10 mouse cellular contexts compared by ENCODE assay signal in genomic region chr3:88512141-88512895, GRCm38 (mm10). TPM values are rescaled to one million over a fixed set of nuclear protein-coding genes. Genes with fewer than 3 reads are reported as not detected.
DNase-seq lines count a peak whose midpoint lies in the region; ATAC-seq lines count a peak whose summit lies in the region.
"Had no signal": no experiment of that assay in that cellular context is flagged by ENCODE, and none has a peak within 500 bp of the region (broad histone marks: within the 10 kb centered on the region; RNA-seq: fewer than 3 reads in every experiment).

No protein-coding gene starts in this region.

- H3K27me3 ChIP-seq in kidney, embryonic 15.5 days, result no peaks in the 10 kb centered on the region
- no peaks in the 10 kb centered on the region for H3K27me3 ChIP-seq in kidney, embryonic 14.5 days (ENCODE audit: control insufficient read depth, insufficient read depth, low read length)

- H3K4me1 ChIP-seq in kidney, embryonic 15.5 days, result peaks cover 55% of the 10 kb centered on the region
- peaks cover 10% of the 10 kb centered on the region; the same call in 1 of the 2 replicates for H3K4me1 ChIP-seq in kidney, embryonic 14.5 days (ENCODE audit: control insufficient read depth, insufficient read depth, low read length)

- no peaks in the 10 kb centered on the region for H3K9me3 ChIP-seq in kidney, embryonic 15.5 days (replicated peaks)
- H3K9me3 ChIP-seq in kidney, embryonic 14.5 days (ENCODE audit: control insufficient read depth, low read length), result no peaks in the 10 kb centered on the region

- 0 out of 2 replicates have a peak overlapping the region, but pooled peaks have one; percentile 23 for H3K9ac ChIP-seq in kidney, embryonic 15.5 days
- H3K9ac ChIP-seq in kidney, embryonic 14.5 days (ENCODE audit: low read depth, low read length), result no peak overlapping the region

- no peak overlapping the region for H3K4me2 ChIP-seq in kidney, embryonic 15.5 days
- H3K4me2 ChIP-seq in kidney, embryonic 14.5 days (replicated peaks; ENCODE audit: low read depth, low read length), result no peak overlapping the region

- no peak for ATAC-seq in kidney, embryonic 15.5 days (replicated peaks; ENCODE audit: low FRiP score)
- no peak for ATAC-seq in kidney, embryonic 14.5 days (ENCODE audit: low FRiP score, low TSS enrichment)
- ATAC-seq in inflammation-experienced regulatory T-cells, adult 6 months, result no peak

- peak; percentile 84 for DNase-seq in NIH3T3 (ENCODE audit: low read depth)
- DNase-seq in heart, postnatal 4 days, result peak; percentile 6
- peak; percentile 79 for DNase-seq in naive thymus-derived CD4-positive, alpha-beta T cell, adult 2 months (ENCODE audit: low read depth)
- no peak for DNase-seq in adrenal gland, adult 2 months
- no peak for DNase-seq in frontal cortex, postnatal 10 days (ENCODE audit: low spot score in 2 of 2)

- WGBS in kidney, embryonic 15.5 days, result 50% methylated on average over 6 of the region's 6 CpGs
- 36% methylated on average over 6 of the region's 6 CpGs for WGBS in kidney, embryonic 14.5 days

- H3K4me3 ChIP-seq in kidney, embryonic 15.5 days (replicated peaks), result no peak overlapping the region
- H3K4me3 ChIP-seq in kidney, embryonic 14.5 days (ENCODE audit: low read length), result no peak overlapping the region
- H3K4me3 ChIP-seq: erythroblast, embryonic 14.5 days had no signal

- no peaks in the 10 kb centered on the region for H3K36me3 ChIP-seq in kidney, embryonic 15.5 days
- no peaks in the 10 kb centered on the region for H3K36me3 ChIP-seq in kidney, embryonic 14.5 days (ENCODE audit: control insufficient read depth, insufficient read depth, low read length)

- peak overlapping the region; percentile 48; the same call in 1 of the 2 replicates for H3K27ac ChIP-seq in kidney, embryonic 15.5 days
- no peak overlapping the region for H3K27ac ChIP-seq in kidney, embryonic 14.5 days (ENCODE audit: low read depth, low read length)

RNA-seq across cellular contexts. Expression of gene Lmna, which starts 2.6 kb away (rescaled TPM):
- polyA plus RNA-seq in kidney, embryonic 15.5 days (2015; fragmentation: Nextera tagmentation; extraction: Ambion mirVana), result 89.2 and 92.0 TPM in 2 replicates
- 41.6 and 55.7 TPM in 2 replicates for polyA plus RNA-seq in kidney, embryonic 14.5 days (2014; fragmentation: Nextera tagmentation; extraction: Ambion mirVana)
- total RNA-seq in heart, postnatal 4 days (2021), result 100 to 1,000 TPM; 178 to 181 TPM
- total RNA-seq in adrenal gland, adult 2 months (2021), result 100 to 1,000 TPM in 1 of 2 experiments, 10 to 100 TPM in 1; 78.2 to 158 TPM
- 170 and 236 TPM in 2 replicates for polyA plus RNA-seq in adrenal gland, adult 2 months (2012; rRNA removed)
- 1 to 10 TPM; 2.6 to 8.0 (median 4.0) TPM for polyA plus RNA-seq in inflammation-experienced regulatory T-cells, adult 6 months (2017; shearing (Covaris generic))

RNA-seq across cellular contexts. Expression of gene Mex3a, which starts 19.9 kb away (rescaled TPM):
- 20.9 and 22.0 TPM in 2 replicates for polyA plus RNA-seq in kidney, embryonic 15.5 days (2015; fragmentation: Nextera tagmentation; extraction: Ambion mirVana)
- 31.6 and 32.2 TPM in 2 replicates for polyA plus RNA-seq in kidney, embryonic 14.5 days (2014; fragmentation: Nextera tagmentation; extraction: Ambion mirVana)
- 10 to 100 TPM; 11.7 TPM for total RNA-seq in heart, postnatal 4 days (2021)
- total RNA-seq in adrenal gland, adult 2 months (2021), result 1 to 10 TPM; 2.3 to 3.2 TPM
- 1.7 and 2.1 TPM in 2 replicates for polyA plus RNA-seq in adrenal gland, adult 2 months (2012; rRNA removed)
- polyA plus RNA-seq in inflammation-experienced regulatory T-cells, adult 6 months (2017; shearing (Covaris generic)), result under 1 TPM; 0.17 to 0.20 (median 0.18) TPM

RNA-seq across cellular contexts. Expression of gene Rab25, which starts 35.8 kb away (rescaled TPM):
- polyA plus RNA-seq in kidney, embryonic 15.5 days (2015; fragmentation: Nextera tagmentation; extraction: Ambion mirVana), result 15.1 and 17.4 TPM in 2 replicates
- polyA plus RNA-seq in kidney, embryonic 14.5 days (2014; fragmentation: Nextera tagmentation; extraction: Ambion mirVana), result 14.2 and 16.7 TPM in 2 replicates
- not detected for total RNA-seq in heart, postnatal 4 days (2021)
- not detected for total RNA-seq in adrenal gland, adult 2 months (2021)
- polyA plus RNA-seq in adrenal gland, adult 2 months (2012; rRNA removed), result 0.09 and 0.10 TPM in 2 replicates
- polyA plus RNA-seq in inflammation-experienced regulatory T-cells, adult 6 months (2017; shearing (Covaris generic)), result not detected
- total RNA-seq: left cerebral cortex, postnatal 25 days had no signal
- polyA plus RNA-seq: erythroblast, embryonic 14.5 days had no signal

RNA-seq across cellular contexts. Expression of gene Lamtor2, which starts 40.6 kb away (rescaled TPM):
- 167 and 173 TPM in 2 replicates for polyA plus RNA-seq in kidney, embryonic 15.5 days (2015; fragmentation: Nextera tagmentation; extraction: Ambion mirVana)
- 81.7 and 165 TPM in 2 replicates for polyA plus RNA-seq in kidney, embryonic 14.5 days (2014; fragmentation: Nextera tagmentation; extraction: Ambion mirVana)
- total RNA-seq in heart, postnatal 4 days (2021), result 10 to 100 TPM; 81.9 to 89.1 TPM
- 100 to 1,000 TPM; 153 to 154 TPM for total RNA-seq in adrenal gland, adult 2 months (2021)
- polyA plus RNA-seq in adrenal gland, adult 2 months (2012; rRNA removed), result 107 and 117 TPM in 2 replicates
- polyA plus RNA-seq in inflammation-experienced regulatory T-cells, adult 6 months (2017; shearing (Covaris generic)), result 100 to 1,000 TPM; 149 to 189 (median 187) TPM

RNA-seq across cellular contexts. Expression of gene Ubqln4, which starts 41.2 kb away (rescaled TPM):
- polyA plus RNA-seq in kidney, embryonic 15.5 days (2015; fragmentation: Nextera tagmentation; extraction: Ambion mirVana), result 54.0 and 57.9 TPM in 2 replicates
- 51.4 and 73.4 TPM in 2 replicates for polyA plus RNA-seq in kidney, embryonic 14.5 days (2014; fragmentation: Nextera tagmentation; extraction: Ambion mirVana)
- 10 to 100 TPM; 55.3 to 60.1 TPM for total RNA-seq in heart, postnatal 4 days (2021)
- 100 to 1,000 TPM in 1 of 2 experiments, 10 to 100 TPM in 1; 61.1 to 100 TPM for total RNA-seq in adrenal gland, adult 2 months (2021)
- 77.9 and 96.2 TPM in 2 replicates for polyA plus RNA-seq in adrenal gland, adult 2 months (2012; rRNA removed)
- polyA plus RNA-seq in inflammation-experienced regulatory T-cells, adult 6 months (2017; shearing (Covaris generic)), result 10 to 100 TPM in 2 of 3 experiments, 1 to 10 TPM in 1; 9.8 to 15.5 (median 12.1) TPM

Comparison
In these comparisons a context has a peak if more than half of its experiments do, and no peak if none do; other contexts are left out.
1. DNase-seq: peak in NIH3T3 (single experiment), heart, postnatal 4 days (single experiment) and naive thymus-derived CD4-positive, alpha-beta T cell, adult 2 months (single experiment); none in adrenal gland, adult 2 months (single experiment) and frontal cortex, postnatal 10 days (0 of 2).
2. RNA of gene Rab25, which starts 35.8 kb away (polyA plus RNA-seq): 15.1 to 17.4 TPM in kidney, embryonic 15.5 days and 14.2 to 16.7 TPM in kidney, embryonic 14.5 days; 0.09 to 0.10 TPM in adrenal gland, adult 2 months and not detected in inflammation-experienced regulatory T-cells, adult 6 months; every median in the first group is over 10 times any median in the second.